Mouse (Mus musculus) right cerebral cortex, postnatal 4 days (tissue): Measurements from ENCODE around the gene Sp7.

ENCODE experiments used
- DNase-seq: peaks from one replicate; pipeline ENCODE4 v3.0.0-alpha.2; 2022

Gene Sp7

DNA sequence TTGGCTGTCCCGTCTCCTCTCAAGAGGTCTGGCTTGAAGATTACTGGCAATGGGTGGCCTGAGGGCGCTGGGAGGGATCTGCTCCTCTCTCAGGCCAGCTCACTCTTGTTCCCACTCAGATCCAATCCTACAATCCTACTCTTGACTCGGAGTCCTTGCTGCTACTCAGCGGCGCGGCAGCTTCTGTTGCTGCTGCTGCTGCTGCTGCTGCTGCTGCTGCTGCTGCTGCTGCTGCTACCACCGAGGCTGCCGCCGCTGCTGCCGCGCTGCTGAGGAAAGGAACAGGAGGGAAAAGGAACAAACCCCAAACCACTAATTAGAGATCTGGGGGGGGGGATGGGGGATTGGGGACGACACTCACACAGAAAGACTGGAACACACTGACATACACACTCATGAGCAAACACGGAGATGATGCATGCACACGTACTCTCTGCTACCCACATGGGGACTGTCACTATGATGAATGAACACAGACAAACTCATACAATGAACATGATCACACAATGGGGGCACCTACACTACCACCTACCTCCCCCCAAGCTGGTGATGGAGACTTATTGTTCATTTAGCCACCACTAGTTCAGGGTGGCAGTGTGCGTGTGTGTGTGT is at the start of gene Sp7:
Gene Sp7 (minus strand): TSS at position 450 of the 612 bp plus-strand sequence.
- DNase-seq, result no peak

DNA sequence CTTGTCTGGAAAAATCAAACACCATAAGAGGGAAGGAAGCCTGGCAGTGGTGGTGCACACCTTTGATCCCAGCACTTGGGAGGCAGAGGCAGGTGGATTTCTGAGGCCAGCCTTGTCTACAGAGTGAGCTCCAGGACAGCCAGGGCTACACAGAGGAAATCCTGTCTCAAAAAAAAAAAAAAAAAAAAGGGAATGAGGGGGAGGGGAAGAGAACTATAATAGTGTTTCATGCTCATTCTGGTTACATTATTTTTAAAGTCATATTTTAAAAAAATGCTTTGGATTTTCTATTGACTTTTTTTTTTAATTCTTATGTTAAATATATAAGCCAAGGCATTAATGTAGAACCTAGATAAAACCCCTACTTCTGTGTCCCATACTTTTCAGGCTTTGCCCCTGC is 46.7 kb upstream of the Sp7 start:
- no peak for DNase-seq

DNA sequence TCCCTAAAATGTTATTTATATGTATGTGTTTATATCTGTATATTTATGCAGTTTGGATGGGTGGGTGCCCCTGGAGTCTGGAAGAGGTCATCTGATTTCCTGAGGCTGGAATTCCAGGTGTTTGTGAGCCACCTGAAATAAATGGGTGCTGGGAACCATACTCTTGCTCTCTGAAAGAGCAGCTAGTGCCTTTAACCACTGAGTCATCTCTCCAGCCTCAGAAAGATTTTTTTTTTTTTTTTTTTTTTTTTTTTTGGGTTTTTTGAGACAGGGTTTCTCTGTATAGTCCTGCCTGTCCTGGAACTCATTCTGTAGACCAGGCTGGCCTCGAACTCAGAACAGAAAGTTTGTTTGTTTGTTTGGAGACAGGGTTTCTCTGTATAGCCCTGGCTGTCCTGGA is 44.1 kb upstream of the Sp7 start:
- DNase-seq, result no peak

DNA sequence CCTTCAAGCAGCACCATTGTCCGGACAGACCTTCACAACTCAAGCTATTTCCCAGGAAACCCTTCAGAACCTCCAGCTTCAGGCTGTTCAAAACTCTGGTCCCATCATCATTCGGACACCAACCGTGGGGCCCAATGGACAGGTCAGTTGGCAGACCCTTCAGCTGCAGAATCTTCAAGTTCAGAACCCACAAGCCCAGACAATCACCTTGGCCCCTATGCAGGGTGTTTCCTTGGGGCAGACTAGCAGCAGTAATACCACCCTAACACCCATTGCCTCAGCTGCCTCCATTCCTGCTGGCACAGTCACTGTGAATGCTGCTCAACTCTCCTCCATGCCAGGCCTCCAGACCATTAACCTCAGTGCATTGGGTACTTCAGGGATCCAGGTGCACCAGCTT is 42.3 kb upstream of the Sp7 start:
- no peak for DNase-seq

DNA sequence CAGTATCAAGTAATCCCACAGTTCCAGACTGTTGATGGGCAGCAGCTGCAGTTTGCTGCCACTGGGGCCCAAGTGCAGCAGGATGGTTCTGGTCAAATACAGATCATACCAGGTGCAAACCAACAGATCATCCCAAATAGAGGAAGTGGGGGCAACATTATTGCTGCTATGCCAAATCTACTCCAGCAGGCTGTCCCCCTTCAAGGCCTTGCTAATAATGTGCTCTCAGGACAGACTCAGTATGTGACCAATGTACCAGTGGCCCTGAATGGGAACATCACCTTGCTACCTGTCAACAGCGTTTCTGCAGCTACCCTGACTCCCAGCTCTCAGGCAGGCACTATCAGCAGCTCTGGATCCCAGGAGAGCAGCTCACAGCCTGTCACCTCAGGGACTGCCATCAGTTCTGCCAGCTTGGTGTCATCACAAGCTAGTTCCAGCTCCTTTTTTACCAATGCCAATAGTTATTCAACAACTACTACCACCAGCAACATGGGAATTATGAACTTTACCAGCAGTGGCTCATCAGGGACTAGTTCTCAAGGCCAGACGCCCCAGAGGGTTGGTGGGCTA is 41.7 kb upstream of the Sp7 start:
- no peak for DNase-seq

DNA sequence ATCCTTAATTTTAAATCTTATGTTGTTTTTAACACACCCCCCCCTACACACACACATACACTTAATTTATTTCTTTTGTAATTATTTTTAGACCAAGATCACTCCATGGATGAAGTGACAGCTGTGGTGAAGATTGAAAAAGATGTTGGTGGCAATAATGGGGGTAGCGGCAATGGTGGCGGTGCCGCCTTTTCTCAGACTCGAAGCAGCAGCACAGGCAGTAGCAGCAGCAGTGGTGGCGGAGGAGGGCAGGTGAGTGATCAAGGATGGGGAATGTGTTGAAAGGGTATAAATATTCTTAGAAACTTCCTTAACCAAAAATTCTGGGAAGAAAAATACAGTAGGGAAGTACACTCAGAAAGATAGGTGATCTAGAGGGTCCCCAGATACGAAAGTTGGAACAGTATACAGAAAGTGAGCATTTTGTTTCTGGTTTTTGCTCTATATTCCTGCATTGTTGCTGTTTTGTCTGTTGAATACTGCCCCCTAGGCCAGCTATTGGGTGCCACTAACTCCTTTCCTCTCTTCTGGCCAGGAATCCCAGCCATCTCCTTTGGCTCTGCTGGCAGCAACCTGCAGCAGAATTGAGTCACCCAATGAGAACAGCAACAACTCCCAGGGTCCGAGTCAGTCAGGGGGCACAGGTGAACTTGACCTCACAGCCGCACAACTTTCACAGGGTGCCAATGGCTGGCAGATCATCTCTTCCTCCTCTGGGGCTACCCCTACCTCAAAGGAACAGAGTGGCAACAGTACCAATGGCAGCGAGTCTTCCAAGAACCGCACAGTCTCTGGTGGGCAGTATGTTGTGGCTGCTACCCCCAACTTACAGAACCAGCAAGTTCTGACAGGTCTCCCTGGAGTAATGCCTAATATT is 40.9 kb upstream of the Sp7 start:
- no peak for DNase-seq

DNA sequence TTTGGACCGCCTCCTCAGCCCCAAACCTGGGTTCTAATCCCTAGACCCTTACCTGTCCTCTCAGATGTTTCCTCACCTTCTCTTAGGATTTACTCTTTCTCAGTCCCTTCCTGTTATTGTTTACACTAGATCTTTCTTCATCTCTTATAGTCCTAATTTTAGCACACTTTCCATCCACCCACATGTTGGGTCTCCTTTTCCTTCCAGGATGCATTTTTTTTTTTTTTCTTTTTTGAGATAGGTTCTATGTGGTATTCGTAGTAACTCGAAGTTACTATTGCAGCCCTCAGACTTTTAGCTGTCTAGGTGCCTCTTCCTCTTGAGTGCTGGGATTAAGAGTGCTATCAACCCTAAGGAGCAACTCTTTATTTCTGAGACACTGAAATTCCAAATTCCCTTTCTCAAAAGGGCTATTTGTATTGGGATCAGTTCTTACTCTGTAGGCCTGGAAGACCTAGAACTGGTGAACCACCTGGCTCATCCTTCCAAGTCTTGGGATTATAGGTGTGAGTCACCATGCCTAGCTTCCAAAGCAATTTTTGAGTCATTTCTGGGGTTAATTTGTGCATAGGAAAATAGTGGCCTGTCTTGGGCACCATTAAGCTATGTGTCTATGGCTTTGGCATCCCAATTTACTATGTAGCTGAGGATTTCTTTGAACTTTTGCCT is 40.1 kb upstream of the Sp7 start:
- DNase-seq, result no peak

DNA sequence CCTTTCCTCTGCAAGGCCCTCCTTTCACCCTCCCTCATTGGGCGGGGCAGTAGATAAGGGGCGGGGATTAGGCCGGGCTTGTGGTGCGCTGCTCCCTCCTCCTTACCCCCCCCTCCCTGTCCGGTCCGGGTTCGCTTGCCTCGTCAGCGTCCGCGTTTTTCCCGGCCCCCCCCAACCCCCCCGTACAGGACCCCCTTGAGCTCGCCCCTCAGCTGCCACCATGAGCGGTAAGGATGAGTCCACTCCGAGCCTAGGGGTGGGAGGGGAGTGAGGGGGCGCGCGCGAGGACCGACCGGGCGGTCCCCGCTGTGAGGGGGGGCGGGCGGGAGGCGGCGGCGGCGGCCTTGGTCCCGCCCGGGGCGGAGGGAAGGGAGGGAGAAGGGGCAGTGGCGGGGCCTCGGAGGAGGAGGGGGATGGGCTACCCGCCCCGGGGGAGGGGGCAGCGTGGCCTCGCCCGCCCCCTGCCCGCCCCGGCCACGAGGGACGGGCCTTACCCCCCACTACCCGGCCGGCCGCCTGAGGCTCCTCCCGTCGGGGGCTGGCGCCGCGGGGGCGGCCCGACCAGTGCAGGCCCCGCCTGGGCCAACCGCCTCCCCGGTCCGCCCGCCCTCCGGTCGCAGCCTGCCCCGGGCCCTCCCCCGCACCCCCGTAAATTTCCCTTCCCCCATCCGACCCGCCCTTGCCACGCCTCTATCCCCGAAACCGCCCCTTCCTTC is 39.4 kb upstream of the Sp7 start:
- peak; percentile 90 for DNase-seq

DNA sequence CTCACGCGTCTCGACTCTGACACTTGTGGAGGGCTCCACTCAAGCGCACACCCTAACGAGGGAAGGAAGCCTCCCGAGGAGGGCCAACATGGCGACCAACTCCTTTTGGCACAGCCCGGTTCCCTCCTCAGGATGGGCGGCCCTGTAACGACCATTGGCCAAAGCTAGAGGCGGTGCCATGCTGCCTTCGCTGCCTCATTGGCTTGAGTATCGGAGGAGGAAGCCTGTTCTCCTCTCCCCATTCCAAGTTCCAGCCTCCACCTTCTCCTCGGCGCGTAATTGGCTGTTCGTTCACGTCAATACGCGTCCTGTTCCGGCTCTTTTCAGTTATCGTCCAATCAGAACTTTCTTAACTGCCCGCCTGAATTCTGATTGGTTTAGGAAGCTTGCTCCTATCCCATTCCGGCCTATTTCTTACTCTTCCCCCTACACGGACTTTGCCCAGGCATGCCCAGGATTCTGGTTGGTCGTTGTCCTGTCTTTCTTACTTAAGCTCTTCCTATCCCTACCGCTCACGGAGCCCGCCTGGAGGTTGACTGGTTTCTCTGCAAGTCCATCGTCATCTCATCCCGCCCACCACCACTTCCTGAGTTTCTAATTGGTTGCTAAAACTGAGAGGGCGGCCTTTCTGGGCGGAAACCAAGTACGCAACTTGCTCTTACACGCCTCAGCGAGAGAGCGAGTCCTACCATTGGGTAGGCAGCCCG is 38.7 kb upstream of the Sp7 start, which contains the start of gene Sp1:
Gene Sp1 (plus strand): TSS at position 655 of the 707 bp plus-strand sequence.
- peak; percentile 87 for DNase-seq

DNA sequence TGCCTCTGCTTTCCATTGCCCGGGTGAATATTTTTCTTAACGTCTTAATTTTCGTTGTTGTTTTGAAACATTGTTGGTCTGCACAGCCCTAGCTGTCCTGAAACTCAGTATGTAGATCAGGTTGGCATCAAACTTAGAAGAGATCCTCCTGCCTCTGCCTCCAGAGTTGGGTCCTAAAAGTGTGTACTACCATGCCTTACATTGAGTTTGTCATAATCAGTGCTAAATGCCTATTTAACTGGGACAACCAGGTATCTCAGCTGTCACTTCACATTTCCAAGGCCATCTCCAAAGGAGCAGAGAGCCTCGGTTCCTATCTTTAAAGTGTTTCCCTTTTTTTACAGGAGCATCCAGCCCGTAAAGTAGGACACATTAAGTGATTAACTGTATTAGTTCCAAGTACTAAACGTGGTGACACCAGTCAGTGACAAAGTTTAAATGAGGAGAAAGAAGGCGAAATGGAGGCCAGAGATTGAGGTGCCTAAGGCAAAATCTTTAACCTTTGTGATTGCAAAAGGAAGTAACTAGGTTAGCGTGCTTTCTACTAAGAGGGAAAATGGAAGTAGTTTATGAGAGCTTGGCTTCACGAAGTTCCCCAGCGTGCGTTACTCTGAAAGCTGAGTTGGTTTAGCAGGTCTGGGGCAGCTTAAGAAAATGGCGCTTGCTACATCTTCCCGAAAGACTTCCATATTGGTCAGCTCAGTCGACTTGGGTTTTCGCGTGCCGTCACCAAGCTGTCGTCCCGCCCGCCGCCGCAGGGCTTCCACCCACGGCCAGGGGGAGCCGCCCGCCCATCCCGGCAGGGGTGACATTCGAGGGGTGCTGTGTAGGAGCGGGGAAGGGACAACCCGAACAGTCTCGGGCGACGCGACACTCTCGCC is 37.9 kb upstream of the Sp7 start:
- DNase-seq, result no peak

DNA sequence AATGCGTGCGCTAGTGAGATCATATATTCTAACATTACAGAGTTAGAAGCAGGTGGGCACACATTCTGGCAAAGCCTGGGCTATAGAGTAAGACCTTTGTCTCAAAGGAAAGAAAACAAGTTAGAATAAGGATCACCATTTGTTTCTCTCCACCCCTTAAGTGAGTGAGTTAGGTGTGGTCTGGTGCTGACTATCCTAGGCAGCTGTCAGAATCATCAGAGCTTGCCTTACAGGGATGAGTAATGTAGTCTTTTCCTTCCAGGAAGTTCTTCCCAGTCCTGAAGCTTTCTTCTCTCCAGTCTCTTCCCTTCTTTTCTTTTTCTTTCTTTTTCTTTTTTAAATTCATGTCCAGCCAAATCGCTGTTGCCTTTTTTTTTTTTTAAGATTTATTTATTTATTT is 35.2 kb upstream of the Sp7 start:
- DNase-seq, result no peak

DNA sequence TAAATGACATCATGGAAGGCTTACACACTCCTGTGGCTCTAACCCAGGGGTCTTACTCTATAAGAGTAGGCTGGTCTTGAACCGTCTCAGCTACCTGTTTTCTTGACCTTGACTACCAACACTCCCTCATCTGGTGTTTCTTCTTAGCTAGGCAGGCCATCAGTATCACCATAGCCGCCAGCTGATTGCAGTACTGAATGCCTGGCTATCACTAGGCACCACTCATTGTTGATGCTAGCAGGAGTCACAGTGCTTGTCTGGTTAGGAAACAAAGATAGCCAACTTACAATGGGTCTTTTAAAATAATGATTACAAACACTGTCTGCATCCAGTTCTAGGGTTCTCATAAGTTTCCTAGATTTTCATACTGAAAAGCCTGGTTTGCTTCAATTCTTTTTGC is 34.3 kb upstream of the Sp7 start:
- no peak for DNase-seq

DNA sequence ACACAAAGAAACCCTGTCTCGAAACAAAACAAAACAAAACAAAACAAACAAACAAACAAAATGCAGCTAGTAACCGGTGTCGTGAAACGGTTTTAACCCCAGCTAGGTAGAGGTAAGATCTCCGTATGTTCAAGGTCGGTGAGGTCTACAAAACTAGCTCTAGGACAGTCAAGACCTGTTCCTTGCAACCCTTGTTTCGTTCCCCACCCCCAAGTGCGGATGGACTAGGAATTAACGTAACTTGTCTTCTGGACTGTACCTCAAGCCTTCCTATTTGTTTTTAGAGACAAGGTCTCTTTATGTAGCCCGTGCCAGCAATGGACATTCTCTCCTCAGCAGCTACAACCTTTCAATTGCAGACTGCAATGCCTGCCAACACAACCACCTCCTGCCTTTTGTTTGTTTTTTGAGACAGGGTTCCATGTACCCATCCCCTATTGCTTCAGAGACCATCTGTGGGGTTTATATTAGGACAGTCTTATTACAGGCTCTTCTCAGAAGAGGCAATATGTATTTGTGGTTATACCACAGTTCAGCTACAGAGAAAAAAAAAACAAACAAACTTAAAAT is 33.6 kb upstream of the Sp7 start:
- no peak for DNase-seq

DNA sequence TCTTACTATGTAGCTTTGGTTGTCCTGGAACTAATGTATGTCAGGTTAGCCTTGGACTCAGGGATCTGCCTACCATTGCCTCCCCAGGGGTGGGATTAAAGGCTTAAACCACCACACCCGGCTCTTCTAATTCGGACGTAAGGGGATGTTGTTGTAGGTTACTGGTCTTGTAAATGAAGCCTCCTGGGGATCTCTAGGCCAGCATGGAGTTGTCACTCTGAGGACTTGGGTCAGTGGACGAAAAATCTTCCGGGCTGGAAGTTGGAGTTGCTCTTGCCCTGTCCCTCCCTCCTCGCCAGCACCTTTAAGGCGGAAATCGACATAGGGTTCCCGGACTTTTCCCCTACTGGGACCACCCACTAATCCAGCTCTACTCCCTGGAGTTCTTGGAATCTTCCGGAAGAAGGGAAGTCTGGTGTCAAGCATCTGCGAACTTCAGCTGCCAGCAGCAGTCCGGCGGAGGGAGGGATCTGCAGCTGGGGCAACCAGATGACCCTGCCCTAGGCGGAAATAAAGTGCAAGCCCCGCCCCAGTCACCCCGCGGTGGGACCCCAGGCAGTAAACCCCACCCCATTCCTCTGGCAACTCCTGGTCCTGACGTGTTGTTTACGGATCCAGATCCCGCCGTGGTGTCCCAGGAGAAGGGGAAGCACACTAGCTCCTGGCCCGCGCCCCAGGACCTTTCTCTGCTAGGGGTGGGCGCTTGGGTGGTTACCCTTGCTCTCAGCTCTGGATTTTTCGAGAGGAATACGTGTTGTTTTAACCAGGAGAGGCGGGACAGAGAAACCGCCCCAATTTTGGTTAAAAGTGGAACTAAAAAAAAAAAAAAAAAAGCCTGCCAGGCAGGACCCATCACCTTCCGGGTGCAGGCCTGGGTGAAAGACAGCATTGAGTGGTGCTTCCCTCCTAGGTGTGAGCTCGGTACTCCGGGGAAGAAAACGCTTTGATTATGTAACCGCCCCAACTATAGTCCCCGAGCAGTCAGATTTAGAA is 32.5 kb upstream of the Sp7 start:
- DNase-seq, result peak; percentile 34

DNA sequence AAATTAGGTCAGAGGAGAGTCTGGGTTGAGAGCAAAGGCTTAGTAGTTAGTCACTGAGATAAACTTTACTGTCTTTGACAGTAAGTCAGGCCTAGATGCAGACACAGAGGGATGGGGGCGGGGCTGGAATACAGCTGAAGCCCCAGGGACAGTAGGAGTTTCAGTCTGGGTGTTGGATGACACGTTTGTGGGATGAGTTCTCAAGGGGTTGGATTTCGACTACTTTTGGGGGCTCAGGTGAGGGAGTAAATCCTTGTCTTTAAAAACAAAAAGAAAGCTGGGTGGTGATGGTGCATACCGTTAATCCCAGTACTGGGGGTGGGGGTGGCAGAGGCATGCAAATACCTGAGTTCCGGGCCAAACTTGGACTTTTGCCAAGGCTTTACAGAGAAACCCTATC is 31.6 kb upstream of the Sp7 start:
- no peak for DNase-seq

DNA sequence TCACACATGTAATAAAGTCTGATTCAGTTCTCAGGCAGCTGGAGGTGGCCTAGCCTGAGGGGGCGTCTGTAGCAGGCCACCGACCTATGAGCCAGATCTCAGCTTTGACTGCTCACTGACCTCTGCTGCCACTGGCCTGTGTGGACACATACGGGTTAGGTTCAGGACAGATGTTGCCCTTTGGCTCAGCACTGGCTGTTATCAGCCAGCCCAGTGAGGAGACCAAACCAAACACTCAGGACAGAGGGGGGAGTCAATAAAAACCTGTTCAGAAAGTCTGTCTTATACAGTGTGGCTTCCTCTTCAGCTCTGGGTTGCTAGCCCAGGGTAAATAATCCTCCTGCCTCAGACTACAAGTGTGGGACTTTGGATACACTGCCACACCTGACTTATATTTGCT is 28.1 kb upstream of the Sp7 start:
- DNase-seq, result no peak

DNA sequence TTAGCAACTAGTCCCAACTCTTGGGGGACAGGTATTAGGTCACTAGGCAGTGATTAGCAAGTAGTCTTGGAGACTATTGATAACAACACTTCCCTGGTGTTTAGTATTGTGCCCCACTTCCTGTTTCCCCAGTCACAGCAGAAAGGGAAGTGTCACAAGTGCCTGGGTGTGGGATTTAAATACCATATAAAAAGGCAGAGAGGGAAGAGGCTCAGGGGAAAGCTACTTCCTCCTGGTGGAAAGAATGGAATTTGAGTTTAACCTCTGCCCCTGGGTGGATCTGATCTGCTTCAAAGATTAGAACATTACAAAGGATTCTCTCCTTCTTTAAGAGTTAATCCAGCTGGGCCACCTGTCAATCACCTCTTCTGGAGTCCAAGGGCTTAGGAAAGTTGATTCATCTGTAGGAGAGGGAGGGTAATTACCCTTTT is 26.6 kb upstream of the Sp7 start:
- DNase-seq, result no peak

DNA sequence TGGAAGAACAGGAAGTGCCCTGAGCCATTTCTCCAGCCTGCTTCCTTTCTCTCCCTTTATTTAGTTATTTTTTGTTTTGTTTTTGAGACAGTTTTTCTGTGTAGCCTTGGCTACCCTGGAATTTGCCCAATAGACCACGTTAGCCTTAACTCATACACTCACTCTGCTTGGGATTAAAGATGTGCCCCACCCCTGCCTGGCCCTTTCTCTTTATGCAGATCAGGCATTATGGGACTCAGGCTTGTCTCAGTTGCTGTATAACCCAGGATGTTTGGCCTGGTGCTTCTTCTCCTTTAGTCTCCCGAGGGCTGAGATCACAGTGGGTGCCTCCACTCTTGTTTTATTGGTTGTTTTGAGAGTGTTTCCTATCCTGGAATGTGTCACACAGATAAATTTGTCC is 25.5 kb upstream of the Sp7 start:
- no peak for DNase-seq

DNA sequence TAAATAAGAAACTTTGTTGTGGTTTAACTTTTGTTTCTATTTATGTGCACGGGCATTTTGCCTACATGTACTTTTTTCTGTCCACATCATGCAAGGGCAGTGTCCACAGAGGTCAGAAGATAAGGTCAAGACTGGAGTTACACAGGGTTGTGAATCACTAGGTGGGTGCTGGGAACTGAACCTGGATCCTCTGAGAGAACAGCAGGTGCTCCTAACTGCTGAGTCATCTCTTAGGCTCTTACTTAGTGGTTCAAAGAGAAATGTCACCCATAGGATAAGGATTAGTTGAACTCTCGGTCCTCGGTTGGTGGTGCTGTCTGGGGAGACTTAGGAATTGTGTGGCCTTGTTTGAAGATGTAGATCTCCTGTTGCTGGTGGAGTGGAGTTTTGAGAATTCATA is 22.0 kb upstream of the Sp7 start:
- DNase-seq, result no peak

DNA sequence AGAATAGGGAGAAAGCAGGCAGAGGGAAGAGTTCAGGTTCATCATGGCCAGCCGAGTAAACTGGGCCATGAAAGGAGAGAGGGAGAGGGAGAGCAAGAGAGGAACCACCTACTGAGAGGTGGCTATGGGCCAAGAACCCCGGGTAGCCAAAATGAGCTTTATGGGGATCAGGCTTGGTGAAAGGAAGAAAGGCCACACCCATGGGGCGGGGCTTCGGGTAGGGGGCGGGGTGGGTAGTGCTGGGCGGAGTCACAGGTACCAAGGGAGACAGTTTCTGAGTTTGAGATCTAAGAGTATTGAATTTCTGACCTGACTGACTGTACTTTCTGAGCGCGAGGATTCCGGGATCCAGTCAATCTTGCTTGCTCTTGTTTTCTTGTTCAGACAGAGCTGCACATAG is 19.7 kb upstream of the Sp7 start:
- no peak for DNase-seq
